Mouse (Mus musculus) cerebellum, postnatal 4 days (tissue): ENCODE data around the gene Slc10a4.
A peak's percentile ranks its signal among the peaks of the same experiment; 100 is the strongest.
"Not testable (repeated sequence)": the region's sequence is repeated elsewhere in the genome, so short reads cannot be mapped to it uniquely, and the experiment has no call there.

Experiments used
- DNase-seq, 2 experiments: peaks; one replicate each; pipeline ENCODE4 v3.0.0; 2022; ENCODE audit warnings: low spot score in 2 of 2, mixed read lengths in 1 of 2

The Slc10a4 gene

DNA sequence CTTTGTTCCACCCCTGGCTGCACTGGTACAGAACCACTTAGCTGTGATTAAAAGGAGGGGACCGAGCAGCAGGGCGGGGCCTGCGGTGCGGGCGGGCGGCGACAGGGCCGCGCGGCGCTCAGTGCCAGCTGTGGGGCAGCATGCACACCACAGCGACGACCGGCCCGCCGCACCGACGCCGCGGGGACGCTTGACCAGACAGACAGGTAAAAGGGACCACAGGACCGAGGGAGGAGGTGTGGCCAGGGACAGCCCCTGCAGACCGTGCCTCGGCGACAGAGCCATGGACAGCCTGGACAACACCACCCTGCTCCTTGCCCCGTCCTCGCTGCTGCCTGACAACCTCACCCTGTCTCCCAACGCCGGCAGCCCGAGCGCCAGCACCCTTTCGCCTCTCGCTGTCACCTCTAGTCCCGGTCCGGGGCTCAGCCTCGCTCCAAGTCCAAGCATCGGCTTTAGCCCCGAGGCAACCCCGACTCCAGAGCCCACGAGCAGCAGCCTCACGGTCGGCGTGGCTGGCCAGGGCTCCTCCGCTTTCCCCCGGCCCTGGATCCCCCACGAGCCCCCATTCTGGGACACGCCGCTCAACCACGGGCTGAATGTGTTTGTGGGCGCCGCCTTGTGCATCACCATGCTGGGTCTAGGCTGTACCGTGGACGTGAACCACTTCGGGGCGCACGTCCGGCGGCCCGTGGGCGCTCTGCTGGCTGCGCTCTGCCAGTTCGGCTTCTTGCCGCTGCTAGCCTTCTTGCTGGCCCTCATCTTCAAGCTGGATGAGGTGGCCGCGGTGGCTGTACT is at the start of gene Slc10a4:
Gene Slc10a4 (plus strand): TSS at position 100 of the 798 bp plus-strand sequence.
- DNase-seq: peak in 1 of 2 experiments; percentile 10

- DNase-seq: no peak
These were observed 49.4 kb upstream of the Slc10a4 start for GRCm38 (mm10) chr5:72957281-72957680.

- no peak for DNase-seq
These were observed 46.6 kb upstream of the Slc10a4 start for GRCm38 (mm10) chr5:72960096-72960495.

- no peak for DNase-seq
These were observed 41.0 kb upstream of the Slc10a4 start for GRCm38 (mm10) chr5:72965706-72966105.

GRCm38 (mm10) chr5:72972435-72972834 is 34.2 kb upstream of the Slc10a4 start:
- no peak for DNase-seq

DNA sequence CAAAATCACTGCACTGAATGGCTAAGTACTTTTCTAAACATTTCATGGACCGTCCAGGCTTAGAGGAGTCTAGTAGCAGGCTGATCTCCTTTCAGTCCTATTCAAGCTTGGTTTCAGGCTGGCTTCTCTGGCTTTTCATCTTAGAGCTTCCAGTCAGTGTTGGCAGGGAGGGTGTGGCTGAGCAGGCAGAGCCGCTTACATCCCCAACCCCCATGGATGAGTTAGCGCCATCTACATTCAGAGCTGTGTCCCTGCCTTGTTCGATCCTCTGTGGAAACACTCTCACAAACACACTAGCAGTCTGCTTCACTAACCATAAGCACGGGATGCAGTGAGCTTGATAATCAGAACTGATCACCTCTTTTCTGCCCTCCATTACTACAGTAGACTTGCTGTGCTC is 33.7 kb upstream of the Slc10a4 start:
- DNase-seq: no peak

- no peak for DNase-seq
These were observed 32.1 kb upstream of the Slc10a4 start, which contains the start of gene Gm10135 for GRCm38 (mm10) chr5:72974602-72975001. Gene Gm10135, minus strand, starts transcription at chr5:72974702.

- DNase-seq: no peak
These were observed 30.7 kb upstream of the Slc10a4 start for GRCm38 (mm10) chr5:72975996-72976395.

DNA sequence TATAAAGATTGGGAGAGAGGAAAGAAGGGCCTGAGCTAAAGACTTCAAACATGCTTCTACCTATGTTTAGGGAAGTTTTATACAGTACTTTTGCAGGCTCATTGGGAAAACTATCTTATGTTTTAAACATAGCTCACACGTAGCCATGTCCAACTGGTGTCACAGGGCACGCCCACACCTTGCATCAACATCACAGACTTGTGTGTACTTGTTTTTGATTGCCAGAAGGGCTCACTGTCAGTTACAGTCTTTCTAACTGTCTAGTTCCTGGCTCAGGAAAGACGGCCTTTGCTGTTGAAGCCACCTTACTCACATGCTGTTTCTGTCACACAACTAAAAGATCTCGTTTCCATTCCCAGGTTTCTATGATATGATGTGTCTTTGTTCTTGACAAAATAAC is 30.1 kb upstream of the Slc10a4 start:
- DNase-seq: no peak

DNA sequence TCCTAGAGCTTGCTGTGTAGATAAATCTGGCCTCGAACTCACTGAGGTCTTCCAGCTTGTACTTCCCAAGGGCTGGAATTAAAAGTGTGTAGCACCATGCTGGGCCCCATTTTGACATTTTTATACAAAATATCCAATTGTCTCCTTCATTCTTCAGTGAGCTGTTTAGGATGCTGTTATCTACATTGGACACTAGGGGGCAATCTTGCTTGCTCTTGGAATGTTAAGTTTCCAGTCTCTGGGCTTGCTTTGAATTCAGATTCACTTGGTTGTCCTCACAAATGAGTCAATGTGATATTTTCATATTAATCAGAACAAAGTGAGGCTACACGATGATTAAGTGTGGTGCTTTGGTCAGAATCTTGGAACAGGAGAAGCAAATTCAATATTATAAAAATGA is 22.6 kb upstream of the Slc10a4 start:
- DNase-seq: no peak

GRCm38 (mm10) chr5:72987786-72988185 is 18.9 kb upstream of the Slc10a4 start:
- DNase-seq: no peak

- DNase-seq: no peak
These were observed 16.9 kb upstream of the Slc10a4 start for GRCm38 (mm10) chr5:72989756-72990155.

GRCm38 (mm10) chr5:72992474-72992873 is 14.2 kb upstream of the Slc10a4 start:
- no peak for DNase-seq

GRCm38 (mm10) chr5:72994424-72994823 is 12.3 kb upstream of the Slc10a4 start:
- DNase-seq: no peak

DNA sequence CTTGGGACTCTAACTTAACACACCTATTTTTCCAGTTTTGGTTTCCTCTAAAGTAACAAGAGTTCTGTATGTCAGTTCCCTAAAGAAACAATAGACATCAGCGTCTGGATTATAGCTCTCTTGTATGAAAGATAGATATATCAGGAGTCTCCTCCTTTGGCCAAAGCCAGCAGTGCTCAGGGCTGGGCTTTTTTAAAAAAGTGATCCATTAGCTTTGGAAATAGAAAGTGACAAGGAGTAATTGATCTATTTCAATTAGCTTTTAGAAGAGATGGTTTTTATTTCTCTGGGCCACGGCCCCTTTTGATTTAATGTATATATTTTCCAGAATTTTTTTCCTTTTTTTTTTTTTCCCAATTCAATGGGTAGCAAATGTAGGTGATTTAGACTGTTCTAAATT is 11.8 kb upstream of the Slc10a4 start:
- no peak for DNase-seq

DNA sequence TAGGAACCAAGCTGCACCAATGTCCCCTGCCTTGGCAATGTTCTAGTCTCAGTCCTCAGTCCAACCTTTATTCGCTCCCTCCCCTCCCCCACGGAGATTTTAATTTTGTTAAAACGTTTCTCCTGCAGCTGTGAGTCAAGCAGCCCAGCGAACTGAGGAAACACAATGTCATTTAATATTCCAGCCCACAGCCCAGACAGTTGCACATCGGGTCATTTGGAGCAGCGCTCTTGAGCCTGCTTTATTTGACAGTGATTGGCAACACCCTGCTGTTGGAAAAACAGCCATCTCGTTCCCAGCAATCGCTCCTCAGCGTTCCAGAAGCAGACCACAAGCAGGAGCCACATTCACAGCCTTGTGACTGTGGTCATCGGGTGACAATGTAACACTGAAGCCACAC is 11.3 kb upstream of the Slc10a4 start:
- no peak for DNase-seq

GRCm38 (mm10) chr5:72998546-72998945 is 8.1 kb upstream of the Slc10a4 start:
- not testable (repeated sequence) for DNase-seq

DNA sequence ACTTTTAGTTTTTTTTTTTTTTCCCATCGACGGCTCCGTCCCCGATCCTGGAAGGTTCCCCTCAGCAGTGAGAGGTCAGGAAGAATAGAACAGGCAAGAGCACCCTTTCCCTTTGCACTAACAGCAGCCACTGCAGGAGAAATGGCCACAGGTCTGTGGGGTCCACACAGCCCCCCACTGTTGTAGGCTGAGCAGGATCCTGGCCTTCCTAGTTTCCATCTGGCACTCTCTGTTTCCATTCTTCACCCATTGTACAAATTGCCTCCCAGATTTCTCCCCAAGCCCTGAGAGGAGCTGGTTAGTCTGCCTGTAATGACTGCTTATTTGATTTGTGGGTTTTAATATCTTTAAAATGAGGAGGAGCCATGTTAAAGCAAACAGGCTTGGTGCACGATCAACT is 2.6 kb upstream of the Slc10a4 start:
- DNase-seq: no peak

GRCm38 (mm10) chr5:73007582-73007959 is 888 bp downstream of the Slc10a4 start:
- DNase-seq: no peak

DNA sequence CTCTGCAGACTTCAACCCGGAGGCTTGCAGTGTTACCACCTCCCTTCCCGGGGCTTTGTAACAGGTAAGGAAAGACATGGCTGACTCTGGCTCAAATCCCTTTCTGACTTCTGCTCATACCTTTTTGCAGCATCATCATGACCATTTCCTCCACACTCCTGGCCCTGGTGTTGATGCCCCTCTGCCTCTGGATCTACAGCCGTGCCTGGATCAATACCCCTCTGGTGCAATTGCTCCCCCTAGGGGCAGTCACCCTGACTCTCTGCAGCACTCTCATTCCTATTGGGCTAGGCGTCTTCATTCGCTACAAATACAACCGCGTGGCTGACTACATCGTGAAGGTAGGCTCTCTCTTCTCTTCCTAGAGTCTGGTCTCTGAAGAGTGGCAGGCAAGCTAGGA is 1.5 kb downstream of the Slc10a4 start:
- DNase-seq: not testable (repeated sequence)

- DNase-seq: not testable (repeated sequence)
These were observed 5.1 kb downstream of the Slc10a4 start for GRCm38 (mm10) chr5:73011806-73012205.

GRCm38 (mm10) chr5:73012884-73013610 is 6.4 kb downstream of the Slc10a4 start:
- not testable (repeated sequence) for DNase-seq
